Mouse (Mus musculus) MEL-GATA-1-ER (cell line): ENCODE data around the gene Galnt10.

Experiments
- DNase-seq: peaks from one replicate; pipeline ENCODE4 v3.0.0-alpha.2; 2012; ENCODE audit warnings: low read depth; ENCODE audit errors: extremely low read depth

Gene Galnt10

GRCm38 (mm10) chr11:57827048-57827914 lies 182.0 kb downstream of the Galnt10 start:
- no peak for DNase-seq

- no peak for DNase-seq
These were observed 182.8 kb downstream of the Galnt10 start for GRCm38 (mm10) chr11:57827915-57828545.

GRCm38 (mm10) chr11:57828955-57829870 lies 184.0 kb downstream of the Galnt10 start:
- no peak for DNase-seq

GRCm38 (mm10) chr11:57829871-57830775 lies 184.9 kb downstream of the Galnt10 start:
- DNase-seq, result no peak

GRCm38 (mm10) chr11:57831281-57831781 lies 186.1 kb downstream of the Galnt10 start:
- no peak for DNase-seq

- no peak for DNase-seq
These were observed 186.6 kb downstream of the Galnt10 start for GRCm38 (mm10) chr11:57831861-57832260.

- DNase-seq, result no peak
These were observed 187.4 kb downstream of the Galnt10 start, which contains the start of gene Hand1 for GRCm38 (mm10) chr11:57832552-57833201. Gene Hand1 (minus strand): TSS chr11:57832818.

GRCm38 (mm10) chr11:57833296-57833977 lies 188.2 kb downstream of the Galnt10 start:
- DNase-seq, result no peak

GRCm38 (mm10) chr11:57834031-57834430 lies 188.8 kb downstream of the Galnt10 start:
- no peak for DNase-seq

- DNase-seq, result no peak
These were observed 190.1 kb downstream of the Galnt10 start for GRCm38 (mm10) chr11:57835331-57835730.

- no peak for DNase-seq
These were observed 190.7 kb downstream of the Galnt10 start for GRCm38 (mm10) chr11:57835931-57836330.

- DNase-seq, result no peak
These were observed 191.2 kb downstream of the Galnt10 start for GRCm38 (mm10) chr11:57836401-57836800.
